27 mouse cellular contexts compared by ENCODE assay signal in genomic region chrX:143088225-143088624, GRCm38 (mm10). TPM values are rescaled to one million over a fixed set of nuclear protein-coding genes. Genes with fewer than 3 reads are reported as not detected.
"Had no signal": no experiment of that assay in that cellular context is flagged by ENCODE, and none has a peak within 500 bp of the region (broad histone marks: within the 10 kb centered on the region; RNA-seq: fewer than 3 reads in every experiment).

No protein-coding gene starts in this region.

- ATAC-seq: hindbrain, postnatal 0 days; intestine, embryonic 16.5 days; liver, embryonic 12.5 days had no signal

- H3K4me3 ChIP-seq: heart, adult 2 months; heart, embryonic 13.5 days; heart, embryonic 15.5 days; hindbrain, embryonic 13.5 days; hindbrain, embryonic 15.5 days; kidney, embryonic 15.5 days; layer of hippocampus, adult 2 months; limb, embryonic 13.5 days; limb, embryonic 15.5 days; liver, embryonic 12.5 days had no signal

- DNase-seq: gastrocnemius, postnatal 10 days; gastrocnemius, postnatal 25 days; heart, adult 11 months; heart, adult 2 months; heart, postnatal 14 days; heart, postnatal 36 days; kidney, adult 11 months; kidney, adult 2 months; kidney, adult 9 months; kidney, postnatal 14 days; kidney, postnatal 36 days; left cerebral cortex, postnatal 4 days had no signal

- H3K27ac ChIP-seq: heart, adult 2 months; heart, embryonic 13.5 days; heart, embryonic 15.5 days; hindbrain, embryonic 13.5 days; hindbrain, embryonic 15.5 days; hindbrain, postnatal 0 days; kidney, embryonic 15.5 days; kidney, postnatal 0 days; layer of hippocampus, adult 2 months; limb, embryonic 13.5 days; limb, embryonic 15.5 days; liver, embryonic 12.5 days; liver, embryonic 14.5 days had no signal

RNA-seq across cellular contexts. Expression of gene Rtl9, which starts 11.2 kb away (rescaled TPM):
- total RNA-seq: hematopoietic stem cell, adult 5-6 weeks; liver, adult 2 months had no signal
